Mouse (Mus musculus) megakaryocyte-erythroid progenitor cell, adult 5-6 weeks (primary cell): ENCODE data around the gene Golm1. TPM values are rescaled to one million over a fixed set of nuclear protein-coding genes. Genes with fewer than 3 reads are reported as not detected.
"Not testable (repeated sequence)": the region's sequence is repeated elsewhere in the genome, so short reads cannot be mapped to it uniquely, and the experiment has no call there.

Experiments
- ATAC-seq: replicated peaks from 2 replicates; pipeline ENCODE4 v1.8.0; 2016; ENCODE audit warnings: mild to moderate bottlenecking, inconsistent platforms; ENCODE audit not compliant: severe bottlenecking, poor library complexity, low FRiP score, low TSS enrichment
- total RNA-seq, 2 experiments: library from RNA; stranded (forward) in 1 of 2; stranded (reverse) in 1 of 2; fragments of 200-1000, 215-1000 nt in 1 of 2; fragments of >200 nt in 1 of 2; fragmentation: Nextera tagmentation in 1 of 2; gene quantifications; 2 replicates each; pipeline ENCODE4 v1.2.3; 2014 to 2017

The Golm1 gene
- 69.6 and 76.7 TPM in 2 replicates for total RNA-seq (2014; fragmentation: Nextera tagmentation)
- 101 and 137 TPM in 2 replicates for total RNA-seq (2017)

- peak; percentile 68 for ATAC-seq
These were observed at the start of gene Golm1 for GRCm38 (mm10) chr13:59675151-59676011. Gene Golm1 (minus strand): TSS chr13:59675811.

DNA sequence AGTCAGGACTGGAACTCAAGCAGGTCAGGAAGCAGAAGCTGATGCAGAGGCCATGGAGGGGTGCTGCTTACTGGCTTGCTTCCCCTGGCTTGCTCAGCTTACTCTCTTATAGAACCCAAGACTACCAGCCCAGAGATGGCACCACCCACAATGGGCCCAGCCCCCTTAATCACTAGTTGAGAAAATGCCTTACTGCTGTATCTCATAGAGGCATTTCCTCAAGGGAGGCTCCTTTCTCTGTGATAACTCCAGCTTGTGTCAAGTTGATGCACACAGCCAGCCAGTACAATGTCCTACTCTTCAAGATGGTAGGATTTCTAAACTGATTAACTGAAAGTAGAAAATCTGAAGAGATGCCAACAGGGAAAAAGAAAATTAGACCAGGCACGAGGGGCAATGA lies 46.5 kb upstream of the Golm1 start:
- ATAC-seq = not testable (repeated sequence)

DNA sequence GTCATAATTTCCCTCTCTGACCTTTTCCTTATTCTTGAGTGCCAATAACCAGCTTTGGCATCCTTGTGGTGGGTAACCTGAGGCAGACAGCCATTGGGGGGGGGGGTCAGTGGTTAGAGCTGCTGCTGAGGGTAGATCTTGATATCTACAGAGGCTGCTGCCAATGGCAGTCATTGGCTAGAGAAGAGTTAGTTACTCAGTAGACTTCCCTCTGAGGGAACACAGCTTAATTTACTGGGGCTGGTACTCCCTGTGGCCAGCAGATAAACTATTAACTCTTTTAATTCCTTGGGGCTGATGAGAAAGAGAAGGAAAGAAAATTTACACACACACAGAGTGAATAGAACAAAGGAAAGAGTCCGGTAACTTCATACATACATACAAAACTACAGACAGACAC lies 43.9 kb upstream of the Golm1 start:
- peak; percentile 74 for ATAC-seq

GRCm38 (mm10) chr13:59718857-59719440 lies 43.3 kb upstream of the Golm1 start:
- ATAC-seq = peak; percentile 40; the same call in 1 of the 2 replicates

- no peak for ATAC-seq
These were observed 38.1 kb upstream of the Golm1 start for GRCm38 (mm10) chr13:59713710-59714109.

- not testable (repeated sequence) for ATAC-seq
These were observed 36.4 kb upstream of the Golm1 start, which contains the start of gene Spata31d1b for GRCm38 (mm10) chr13:59711984-59712383. Gene Spata31d1b (plus strand): TSS chr13:59712284.

- ATAC-seq = no peak
These were observed 34.6 kb upstream of the Golm1 start, which contains the start of gene Spata31d1a for GRCm38 (mm10) chr13:59710230-59710629. Gene Spata31d1a (minus strand): TSS chr13:59710330.

DNA sequence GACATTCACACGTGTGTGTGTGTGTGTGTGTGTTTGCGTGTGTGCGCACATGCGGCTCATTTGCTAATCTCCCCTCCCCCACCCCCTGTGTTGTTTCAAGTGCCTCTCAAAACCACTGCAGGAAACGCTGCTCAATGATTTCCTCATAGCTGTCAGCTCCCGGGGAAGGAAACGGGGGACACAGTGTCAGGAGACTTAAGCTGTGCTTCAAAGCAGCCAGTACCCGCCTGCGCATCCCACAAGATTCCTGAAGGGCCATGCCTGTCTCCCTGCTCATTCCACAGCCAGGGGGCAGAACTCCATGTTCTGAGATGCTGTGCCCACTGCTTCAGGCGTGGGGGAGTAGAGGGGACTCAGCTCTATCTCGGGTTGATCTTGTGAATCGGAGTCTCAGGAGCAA lies 29.0 kb upstream of the Golm1 start:
- ATAC-seq = no peak

DNA sequence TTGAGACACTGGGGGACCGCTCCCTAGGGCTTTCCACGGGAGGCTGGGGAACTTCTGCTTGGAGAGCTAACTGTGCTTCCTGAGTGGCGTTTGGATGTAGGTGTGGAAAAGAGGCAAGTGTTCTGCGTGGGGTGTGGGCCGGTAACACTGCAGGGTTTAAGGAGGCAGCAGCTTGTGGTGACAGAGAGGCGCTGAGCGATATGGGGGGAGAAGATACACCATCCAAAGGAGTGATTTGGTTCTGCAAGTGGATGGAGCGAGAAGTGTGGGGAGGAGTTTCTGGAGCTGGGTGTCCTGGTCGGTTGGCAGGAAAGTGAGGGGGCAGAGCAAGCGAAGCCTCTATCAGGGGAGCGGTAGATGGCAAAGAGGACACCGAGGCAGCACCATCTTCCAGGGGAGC lies 27.9 kb upstream of the Golm1 start:
- no peak for ATAC-seq

GRCm38 (mm10) chr13:59700137-59700536 lies 24.5 kb upstream of the Golm1 start:
- not testable (repeated sequence) for ATAC-seq

DNA sequence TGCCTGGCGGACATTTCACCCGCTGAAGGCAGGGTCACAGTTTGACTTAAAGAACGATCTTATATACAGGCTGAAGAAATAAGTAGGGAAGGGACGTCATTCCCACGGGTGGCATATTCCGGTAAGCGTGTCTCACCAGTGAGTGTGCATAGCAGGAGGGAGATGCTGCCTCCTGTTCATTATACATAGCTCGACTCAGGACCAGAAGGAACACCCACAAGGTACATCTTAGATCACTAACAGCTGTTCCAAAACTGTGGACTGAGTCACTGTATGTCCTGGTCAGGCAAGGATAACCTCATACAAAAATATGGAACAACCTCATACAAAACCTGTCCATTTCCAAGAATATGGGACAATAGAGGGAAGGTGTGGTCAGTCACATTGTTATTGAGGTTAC lies 23.5 kb upstream of the Golm1 start:
- ATAC-seq = no peak

GRCm38 (mm10) chr13:59695781-59696180 lies 20.2 kb upstream of the Golm1 start:
- ATAC-seq = no peak

- no peak for ATAC-seq
These were observed 18.4 kb upstream of the Golm1 start, which contains the start of gene 4921517D22Rik for GRCm38 (mm10) chr13:59694008-59694407. Gene 4921517D22Rik (minus strand): TSS chr13:59694108.

DNA sequence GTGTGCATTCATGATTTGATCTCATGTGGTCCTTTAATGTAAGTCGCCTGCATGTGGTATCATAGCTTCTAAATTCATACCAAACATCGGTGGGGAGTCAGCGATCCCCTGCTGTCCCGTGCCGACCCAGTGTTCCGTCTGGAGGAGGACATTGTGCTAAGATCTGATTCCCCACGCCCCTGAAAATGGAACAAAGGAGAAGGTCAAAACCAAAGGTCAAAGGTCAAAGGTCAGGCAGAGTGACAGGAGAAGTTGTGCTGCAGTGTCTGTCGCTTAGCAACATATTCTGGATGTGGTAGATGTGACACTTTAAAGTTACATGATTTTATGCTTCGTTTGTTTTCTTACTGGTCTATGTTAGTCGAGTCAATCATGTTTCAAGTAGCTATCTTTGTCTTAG lies 15.9 kb upstream of the Golm1 start:
- ATAC-seq = no peak

DNA sequence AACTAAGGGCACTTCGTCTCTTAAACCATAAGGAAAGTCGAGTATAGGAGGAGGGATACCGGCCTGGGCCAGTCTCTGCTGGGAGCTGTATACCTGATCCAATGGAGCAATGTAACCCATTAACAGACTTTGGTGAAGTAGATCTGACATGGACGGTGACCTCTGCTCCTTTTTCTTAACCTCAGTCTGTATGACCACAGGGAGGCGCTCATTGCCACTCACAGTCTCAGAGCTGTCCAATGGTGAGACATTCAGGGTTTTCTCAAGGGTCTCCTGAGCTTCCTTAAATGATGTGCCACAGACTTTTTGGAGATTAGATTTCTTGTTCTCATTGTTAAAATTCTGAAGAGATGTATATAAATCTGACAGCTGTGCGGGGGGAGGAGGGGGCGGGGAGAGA lies 15.0 kb upstream of the Golm1 start:
- ATAC-seq = no peak

DNA sequence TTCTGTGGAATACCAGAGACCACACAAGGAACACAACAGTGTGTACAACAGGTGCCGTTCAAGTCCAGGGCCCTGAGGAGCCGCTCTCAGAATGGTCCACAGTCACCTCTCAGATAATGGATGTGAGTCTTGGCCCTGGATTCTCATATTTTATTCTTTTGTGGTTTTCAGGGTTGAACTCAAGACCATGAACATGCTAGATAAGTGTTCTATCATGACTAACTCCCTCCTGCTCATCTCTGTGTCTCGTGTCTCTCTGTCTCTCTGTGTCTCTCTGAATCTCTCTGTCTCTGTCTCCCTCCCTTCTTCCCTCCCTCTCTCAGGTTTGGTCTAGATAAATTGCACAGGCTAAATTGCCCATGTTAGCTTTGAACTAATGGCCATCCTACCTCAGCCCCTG lies 14.2 kb upstream of the Golm1 start:
- ATAC-seq = peak; percentile 23

- peak; percentile 74 for ATAC-seq
These were observed 13.7 kb upstream of the Golm1 start for GRCm38 (mm10) chr13:59689313-59689712.

DNA sequence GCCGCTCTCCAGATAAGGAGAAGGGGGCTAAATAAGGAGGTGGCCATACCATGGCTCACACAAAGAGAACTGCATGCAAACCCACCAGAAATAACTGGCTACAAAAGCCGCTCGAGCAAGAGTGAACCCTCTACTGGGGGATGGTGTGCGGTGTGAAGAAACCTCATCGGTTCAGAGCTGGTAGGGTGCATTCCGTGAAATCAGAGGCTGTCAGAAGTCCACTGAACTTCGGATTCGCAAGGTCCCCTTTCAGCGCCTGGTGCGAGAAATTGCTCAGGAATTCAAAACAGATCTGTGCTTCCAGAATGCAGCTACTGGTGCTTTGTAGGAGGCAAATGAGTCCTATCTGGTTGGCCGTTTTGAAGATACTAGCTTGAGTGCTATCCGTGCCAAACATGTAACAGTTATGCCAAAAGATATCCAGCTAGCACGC lies 12.7 kb upstream of the Golm1 start:
- no peak for ATAC-seq

DNA sequence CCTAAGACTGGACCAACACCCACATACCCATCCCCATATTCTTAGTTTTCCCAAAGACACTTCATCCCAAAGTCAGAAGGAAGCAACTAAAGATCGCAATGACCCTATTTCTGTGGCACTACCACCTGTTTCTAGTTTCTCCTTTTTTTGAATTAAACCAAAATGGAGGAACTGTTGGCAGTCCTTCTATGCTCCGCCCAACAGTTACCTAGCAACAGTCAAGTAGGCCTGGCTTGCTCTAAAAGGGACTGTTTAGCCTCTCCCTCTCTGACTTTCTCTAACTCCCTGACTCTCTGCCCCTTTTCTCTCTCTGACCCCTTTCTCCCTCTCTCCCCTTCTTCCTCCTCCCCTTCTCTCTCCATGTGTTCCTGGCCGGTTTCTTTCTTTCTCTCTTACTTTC lies 9.6 kb upstream of the Golm1 start:
- no peak for ATAC-seq

GRCm38 (mm10) chr13:59682629-59683028 lies 7.0 kb upstream of the Golm1 start:
- ATAC-seq = peak; percentile 91

DNA sequence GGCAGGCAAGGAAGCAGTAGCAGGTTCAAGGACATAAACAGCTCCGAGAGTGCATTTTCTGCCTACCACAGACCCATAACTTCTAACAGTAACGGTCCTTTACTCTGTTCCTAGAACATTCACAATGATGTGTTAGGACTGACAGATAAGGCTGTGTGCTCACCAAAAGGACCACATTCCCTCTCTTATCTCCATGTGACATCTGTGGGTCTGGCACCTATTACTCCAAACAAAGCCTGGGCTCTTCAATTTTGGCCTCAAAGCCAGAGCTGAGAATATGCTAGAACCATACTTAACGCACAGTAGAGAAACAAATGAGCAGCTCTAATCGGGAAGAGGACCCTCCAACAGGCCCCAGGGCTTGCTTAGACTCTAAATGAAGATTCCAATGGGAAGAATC lies 4.3 kb upstream of the Golm1 start:
- ATAC-seq = no peak
